Mouse (Mus musculus): ENCODE measurements at regions not wholly inside any gene's neighbourhood (a gene's known extent, or its start where the extent isn't known, plus 50 kb on each side); places are given as distances from the start of the nearest gene placed in this dataset.

DNA sequence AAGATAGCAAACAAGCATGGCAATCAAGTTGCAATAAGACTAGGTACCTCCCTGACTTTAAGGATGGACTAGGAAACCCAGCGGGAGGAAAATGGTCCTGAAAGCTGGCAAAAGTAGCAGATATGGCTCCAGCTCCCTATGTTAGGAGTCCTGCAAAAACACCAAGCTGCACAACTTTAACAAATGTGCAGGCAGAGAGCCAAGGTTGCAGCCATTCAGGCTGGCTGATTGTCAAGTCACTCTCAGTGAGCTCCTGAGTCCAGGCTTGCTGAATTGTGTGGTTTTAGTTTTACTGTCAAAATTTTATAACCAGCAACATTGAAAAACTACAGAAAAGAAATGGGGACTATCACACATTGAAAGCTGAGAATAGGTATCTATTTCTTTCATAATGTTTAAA, 1122.8 kb upstream of the Slc10a2 start:
- no peak for DNase-seq

DNA sequence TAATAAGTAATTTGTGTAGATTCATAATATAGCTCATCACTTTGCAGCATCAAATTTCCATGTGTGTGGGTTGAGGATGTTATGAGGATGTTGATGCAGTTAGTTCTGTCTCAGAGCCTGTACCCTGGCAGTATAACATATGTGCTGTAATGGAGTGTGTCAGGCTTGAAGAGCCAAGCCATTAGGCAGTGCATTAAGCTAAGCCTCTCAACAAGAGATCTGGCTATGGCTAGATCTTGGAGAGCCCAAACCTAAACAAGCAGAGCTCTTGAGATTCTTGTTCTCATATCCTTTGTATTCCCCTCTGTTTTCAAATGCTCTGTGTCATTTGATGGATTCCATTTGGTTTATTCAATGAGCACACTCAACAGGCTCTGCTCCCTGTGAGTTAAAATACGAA, 1120.0 kb upstream of the Slc10a2 start:
- no peak for DNase-seq

DNA sequence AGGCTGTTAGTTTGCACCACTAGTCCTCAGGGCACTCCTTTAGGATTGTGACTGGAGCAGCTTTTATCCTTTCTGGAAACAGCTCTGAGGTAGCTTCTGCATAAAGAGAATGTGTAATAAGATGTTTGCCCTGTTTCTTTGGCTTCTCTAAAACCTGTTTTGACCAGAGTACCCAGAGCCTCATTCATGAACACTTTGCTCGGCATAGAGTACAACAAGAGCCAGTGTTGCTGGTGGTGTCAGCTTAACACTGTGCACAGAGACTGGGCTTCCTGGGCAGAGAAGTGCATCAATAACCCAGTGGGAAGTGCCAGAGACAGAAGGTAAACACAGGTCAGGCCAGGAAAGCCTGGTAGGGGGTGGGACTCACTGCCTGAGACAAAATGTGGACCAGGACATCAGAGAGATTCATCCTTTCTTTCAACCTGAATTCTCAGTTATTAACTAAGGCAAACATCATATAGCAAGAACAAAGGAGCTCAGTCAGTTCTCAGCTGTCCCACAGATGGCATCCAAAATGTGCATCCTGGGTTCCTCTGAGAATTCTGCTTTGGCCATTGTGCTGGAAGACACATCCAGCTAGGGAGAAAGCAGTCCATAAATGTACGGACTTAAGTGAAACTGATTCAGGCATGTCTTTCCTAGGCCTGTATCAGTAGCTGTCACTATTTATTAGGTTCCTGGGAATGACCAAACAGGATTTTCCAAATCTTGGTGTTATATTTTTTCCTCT, 1102.6 kb upstream of the Slc10a2 start:
- no peak for DNase-seq

DNA sequence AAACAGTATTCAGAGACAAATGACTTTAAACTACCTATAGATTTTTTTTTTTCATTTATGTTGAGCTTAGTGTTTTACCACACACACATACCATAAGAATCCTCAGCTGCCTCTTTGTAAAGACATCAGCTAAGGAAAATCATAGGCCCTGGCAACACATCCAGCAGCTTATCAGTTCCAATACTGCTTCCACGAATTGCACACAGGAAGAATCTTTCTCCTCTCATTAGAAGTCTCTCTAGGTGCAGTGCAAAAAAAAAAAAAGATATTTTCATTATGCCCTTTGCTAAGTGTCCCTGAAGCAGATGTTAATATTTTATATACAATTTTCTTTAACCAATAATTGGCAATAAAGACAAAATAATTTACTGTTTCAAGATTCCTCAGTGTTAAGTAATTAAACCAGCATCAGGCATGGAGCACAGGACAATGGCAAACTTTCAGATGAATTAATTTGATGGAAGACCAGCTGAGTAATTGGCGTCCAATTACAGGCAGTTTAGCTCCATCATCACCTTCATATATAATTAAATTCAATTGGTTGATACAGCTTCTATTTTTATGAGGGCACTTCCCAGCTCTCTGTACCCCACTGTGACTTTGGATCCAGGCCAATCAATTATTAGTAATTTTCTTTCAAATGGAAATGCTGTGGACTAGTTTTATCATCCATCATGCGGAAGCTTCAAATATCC, 1099.0 kb upstream of the Slc10a2 start:
- DNase-seq = no peak

DNA sequence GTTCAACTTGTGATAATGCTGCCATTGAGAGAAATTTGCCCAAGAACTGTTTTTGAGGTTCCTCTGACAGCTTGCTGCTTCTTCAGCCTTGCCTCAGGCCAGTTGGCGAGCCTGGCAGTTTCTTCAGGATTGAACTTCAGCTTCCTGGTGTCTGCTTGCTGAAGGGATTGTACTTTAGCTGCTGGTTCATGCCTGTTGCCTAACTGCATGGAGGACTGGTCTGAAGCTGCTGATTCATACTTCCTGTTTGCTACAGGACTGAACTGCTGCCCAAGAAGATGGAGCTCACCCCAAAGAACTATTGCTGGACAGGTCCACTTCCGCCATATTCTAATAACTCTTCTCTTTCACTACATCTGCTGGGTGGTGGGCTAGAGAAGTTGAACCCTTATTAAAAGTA, 1086.3 kb upstream of the Slc10a2 start:
- no peak for DNase-seq

DNA sequence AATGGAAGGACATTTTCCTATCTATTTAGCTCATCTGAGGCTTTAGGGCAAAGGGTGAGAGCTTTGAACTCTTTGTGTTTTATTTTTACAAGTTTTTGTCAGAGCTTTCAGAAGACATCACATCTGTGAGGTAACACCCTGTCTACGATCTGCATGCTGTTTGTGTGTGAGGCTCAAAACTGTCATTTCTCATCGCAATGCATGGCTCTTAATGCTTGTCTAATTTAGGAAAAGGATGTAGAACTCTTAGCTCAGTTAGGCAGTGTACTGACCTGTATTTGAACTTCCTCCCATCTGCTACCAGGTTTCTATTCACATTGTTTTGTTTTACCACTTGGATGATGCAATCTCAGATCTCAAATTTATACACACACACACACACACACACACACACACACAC, 1083.3 kb upstream of the Slc10a2 start:
- no peak for DNase-seq

DNA sequence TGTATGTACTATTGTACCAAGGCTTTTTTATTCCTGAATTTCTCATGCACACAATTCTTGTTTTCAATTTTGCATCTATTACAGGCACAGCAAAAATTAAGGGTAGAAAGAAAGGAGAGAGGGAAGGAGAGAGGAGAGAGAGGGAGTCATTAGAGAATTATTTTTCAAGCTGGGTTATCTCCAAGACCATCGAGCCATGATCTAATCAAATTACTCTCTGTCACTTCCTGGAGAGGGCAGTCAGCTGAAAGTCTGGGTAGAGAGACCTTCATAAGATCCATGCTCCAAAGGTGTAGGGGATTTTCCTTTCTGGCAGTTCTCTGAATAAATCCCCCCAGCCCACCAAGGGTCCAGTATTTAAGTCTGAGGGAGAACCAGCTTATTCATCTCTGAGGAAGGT, 1081.4 kb upstream of the Slc10a2 start:
- DNase-seq = no peak

DNA sequence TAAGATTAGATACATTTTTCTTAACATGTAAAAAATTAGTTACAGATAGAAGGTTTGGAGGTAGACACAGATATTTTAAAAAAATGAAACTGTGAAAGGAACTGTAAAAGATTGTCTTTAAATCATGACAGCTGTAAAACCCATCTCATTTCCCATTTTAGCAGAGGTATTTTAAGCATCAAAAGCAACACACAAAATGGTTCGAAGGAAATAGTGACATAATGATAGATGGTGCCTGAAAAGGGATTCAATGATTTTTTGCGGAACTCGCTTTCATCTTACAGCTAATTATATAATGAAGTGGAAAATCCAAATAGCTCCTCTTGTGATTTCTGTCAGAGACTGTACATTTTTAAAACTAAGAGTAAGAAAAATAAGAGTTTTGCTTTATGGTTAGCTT, 1074.5 kb upstream of the Slc10a2 start:
- no peak for DNase-seq

DNA sequence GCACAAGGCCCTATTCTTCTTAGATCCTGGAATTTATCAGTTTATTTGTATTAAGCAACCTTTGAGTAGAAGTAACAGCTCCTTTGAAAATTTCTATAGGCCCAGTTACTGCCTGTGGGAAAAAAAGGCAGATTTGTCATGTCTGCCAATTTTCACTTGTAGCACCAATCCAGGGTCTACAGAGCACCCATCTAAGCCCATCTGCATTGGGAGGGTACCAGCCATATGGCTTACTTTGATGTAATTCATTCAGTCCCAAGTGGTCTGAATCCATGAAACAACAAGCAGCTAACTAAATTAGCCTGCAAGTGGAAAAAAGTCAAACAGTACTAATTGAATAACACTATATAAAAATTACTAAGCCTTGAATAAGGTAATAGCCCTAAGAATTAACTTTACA, 1061.3 kb upstream of the Slc10a2 start:
- DNase-seq = no peak

DNA sequence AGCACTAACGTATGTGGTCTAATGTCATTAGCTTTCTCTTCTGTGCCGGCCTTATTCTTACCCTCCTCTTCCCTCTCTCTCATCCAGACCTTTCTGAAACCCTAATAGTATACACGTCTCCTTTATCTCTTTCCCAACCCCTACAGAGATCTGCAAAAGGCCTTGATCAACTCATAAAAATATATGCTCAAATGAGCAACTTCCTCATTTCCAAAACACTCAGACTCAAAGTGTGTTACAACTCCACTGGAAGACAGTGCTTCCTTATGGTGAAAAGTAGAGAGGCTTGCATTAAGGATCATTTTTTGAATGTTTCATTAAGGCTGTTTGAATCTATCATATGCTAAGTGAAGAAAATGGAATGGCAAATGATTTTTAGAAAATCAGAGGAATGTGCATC, 1060.1 kb upstream of the Slc10a2 start:
- DNase-seq = no peak

DNA sequence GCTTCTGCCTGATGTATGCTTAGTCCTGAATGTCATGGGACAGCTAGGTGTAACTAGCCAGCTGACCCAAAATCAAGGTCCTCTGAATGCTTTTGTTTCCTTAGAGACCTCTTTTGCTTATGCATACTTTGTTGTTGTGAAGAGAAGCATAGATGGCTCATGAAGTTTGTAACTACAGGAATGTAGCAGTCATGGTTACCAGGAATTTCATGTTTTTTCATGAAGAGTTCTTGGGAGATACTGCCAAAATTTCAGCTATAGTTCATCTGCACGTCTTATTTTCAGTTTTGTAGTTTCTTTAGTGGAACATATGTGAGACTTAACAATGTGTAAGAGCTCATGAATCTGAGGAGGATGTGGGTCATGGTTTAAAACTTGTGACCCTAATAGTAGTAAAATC, 1059.6 kb upstream of the Slc10a2 start:
- no peak for DNase-seq

DNA sequence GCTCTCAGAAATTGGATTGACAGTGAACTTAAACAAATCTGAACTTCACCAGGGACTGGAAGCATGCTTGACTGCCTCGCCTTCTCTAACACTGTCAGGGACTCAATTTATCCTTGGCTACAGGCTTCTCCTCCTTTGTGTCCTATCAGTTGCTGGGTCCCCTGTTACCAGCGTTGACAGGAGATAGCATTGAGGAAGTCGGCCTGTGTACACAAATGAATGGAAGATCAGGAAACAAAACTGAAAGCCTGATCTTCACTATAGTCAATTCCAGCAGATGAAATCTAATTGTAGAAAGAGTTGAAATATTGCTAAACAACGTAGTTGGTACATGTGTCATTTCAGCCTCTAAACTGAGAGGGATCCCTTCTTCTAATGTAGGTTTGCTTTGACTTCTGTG, 1039.4 kb upstream of the Slc10a2 start:
- no peak for DNase-seq

DNA sequence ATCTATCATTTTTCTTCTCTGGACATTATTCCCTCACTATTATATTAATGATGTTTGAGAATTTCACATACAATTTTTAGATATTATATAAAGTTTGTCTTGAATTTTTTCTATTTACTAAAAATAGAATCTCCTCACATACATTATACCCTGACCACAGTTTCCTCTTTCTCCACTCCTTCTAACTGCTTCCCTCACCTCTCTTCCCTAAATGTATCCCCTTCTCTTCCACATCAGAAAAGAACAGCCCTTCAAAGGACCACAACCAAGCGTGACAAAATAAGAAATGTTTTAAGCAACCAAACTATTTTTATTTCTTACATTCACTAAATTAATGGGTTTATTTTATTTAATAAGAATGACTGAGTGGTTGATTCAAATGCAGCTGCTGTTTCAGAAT, 1034.9 kb upstream of the Slc10a2 start:
- DNase-seq = no peak

DNA sequence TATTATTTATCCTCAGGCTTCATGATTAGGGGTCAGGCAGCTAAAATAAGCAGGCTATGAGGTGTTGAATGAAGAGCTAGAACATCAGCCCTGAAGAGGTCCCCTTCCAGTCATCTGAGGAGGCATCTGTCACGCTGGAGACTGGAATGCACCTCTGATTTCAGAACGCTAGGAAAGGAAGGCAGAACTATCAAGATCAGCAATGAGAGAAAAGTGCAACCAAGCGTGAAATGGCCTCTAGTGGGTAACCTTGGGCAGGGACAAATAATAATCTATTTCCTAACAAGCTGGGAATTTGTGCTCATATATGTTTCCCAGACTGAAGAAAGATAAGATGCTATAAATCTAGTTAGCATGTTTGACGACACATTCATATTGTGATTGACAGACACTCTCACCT, 1034.0 kb upstream of the Slc10a2 start:
- DNase-seq = no peak

DNA sequence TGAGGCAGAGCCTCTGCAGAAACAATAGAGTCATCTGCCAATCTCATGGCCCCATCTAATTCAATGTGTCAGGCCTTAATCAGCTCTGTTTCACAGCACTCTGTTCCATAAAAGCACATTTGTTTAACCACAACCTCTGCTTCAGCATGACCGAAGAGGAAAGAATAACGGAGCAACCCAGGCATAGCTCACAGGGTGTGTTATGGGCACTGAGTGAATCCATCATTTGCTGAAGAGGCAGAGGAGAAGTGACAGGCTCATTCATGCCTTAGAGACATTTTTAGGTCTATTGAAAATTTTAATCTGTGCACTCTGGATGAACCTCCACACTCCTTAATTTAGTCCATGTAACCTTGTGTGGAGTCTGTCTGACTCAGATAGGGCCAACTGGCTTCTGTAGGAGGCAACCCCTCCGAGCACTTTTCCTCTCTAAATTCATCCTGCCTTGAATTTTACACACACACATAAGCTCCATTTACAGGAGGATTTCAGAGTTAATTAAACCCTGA, 1027.1 kb upstream of the Slc10a2 start:
- no peak for DNase-seq

DNA sequence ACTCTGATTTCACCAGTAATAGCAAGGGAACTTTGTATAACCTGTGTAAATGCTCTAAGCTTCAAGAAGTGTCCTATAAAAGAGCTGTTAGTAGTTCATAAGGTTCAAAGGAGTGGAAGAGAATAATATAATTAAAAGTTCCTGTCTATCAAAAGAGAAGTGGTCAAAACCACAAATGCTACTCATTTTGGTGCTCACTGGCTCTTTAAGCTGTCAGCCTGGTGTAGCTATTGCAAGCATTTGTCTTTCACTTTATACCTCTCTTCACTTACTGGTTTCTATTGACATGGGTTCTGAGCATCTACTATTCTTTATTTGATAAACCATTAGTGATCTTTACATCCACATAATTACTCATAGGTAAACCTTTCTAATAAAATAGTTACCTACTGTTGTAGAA, 1020.1 kb upstream of the Slc10a2 start:
- DNase-seq = no peak

DNA sequence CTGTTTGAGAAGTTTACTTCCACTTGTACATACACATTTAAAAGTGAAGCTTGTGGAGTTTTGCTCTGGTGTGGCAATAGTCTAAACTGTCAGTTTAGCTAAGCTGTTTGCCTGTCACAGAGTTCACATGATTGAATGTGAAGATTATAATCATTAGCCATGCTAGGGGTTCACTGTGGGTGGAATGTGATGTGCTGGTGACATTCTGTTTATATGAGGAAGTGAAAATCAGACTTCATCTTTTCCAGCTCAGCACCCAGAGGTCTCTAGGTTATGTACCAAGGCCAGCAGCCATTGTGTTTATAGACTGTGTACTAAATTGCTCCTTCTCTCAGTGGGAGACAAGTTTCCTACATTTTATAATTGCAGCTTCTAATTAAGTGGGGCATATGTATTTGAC, 1014.4 kb upstream of the Slc10a2 start:
- no peak for DNase-seq

DNA sequence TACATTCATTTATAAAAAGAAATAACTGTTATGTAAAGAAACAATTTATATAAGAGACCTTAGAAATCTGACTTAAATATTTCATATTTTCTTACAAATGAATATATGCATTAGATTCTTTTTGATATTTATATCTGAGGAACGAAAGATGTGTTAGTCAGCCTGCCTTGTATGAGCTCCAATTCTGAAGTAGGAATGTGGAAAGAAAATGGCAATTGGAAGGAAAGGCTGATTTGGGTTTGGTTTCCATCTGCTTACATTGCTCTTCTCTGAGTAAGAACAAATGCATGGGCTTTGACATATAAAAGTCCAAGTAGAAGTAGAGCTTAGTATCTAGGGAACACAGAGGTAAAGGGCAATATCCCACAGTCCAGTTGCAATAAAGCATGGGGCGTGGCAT, 1006.2 kb upstream of the Slc10a2 start:
- no peak for DNase-seq

DNA sequence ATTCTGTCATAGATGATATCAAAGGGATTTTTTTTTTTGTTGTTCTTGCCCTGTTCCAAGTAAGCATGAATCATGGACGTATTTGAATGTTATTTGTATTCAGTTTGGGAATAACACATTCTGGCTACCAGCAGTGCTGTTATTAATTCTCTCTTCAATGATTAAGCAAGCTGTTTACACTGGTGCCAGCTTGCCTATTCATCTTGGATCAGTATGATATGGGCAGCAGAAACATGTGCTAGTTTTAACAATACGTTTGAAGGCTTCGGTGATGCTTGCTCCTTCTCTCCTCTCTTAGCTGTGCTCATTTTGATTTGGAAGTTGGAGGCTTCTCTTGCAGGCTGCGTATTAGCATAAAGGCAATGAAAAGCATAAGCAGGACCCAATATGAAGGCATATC, 984.9 kb upstream of the Slc10a2 start:
- no peak for DNase-seq

DNA sequence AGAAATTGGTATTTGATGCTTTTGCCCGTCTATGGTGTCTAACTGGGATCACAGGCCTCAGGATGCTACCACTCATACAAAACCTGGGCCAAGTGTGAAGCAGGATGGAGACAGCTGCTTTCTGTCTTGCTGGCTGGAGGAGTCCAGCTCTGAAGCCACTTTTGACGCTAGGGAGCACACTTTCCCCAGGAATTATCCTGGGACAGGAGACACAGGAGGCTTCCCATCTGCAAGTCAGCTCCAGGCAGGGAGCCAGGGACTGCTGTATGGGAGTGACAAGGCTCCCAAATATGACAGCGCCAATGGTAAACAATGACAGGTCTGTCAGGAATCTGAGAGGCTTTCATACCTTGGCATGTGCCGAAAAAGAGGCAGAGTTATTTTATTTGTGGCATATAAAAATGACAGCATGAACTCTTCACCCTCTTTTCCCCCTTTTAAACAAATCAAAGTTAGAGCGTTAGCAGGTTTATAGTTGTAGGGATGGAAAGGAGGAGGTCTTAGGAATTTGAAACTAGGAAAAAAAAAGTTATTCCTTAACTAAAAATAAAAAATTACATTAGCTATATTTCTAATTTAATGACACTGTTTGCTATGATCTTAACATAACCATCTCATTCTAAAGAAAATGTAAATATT, 938.9 kb upstream of the Slc10a2 start:
- DNase-seq = peak; percentile 78

DNA sequence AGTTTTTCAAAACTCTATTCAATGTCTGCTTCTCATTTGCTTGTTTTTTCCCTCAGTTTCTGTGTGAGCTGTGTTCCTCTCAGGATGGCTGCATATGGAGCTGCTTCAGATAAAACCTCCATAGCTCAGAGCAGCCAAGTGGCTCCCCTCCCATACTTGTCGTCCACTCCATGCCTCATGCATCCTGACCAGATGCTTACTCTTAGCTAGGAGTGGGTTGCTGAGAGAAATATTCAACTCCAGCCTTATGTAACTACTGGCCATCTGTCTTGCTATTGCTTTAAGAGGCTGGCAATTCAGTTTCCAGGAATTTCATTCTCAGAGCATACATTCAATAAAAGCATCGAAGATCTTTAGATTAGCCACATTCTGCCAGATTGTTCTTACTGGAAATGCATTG, 907.1 kb upstream of the Slc10a2 start:
- DNase-seq = peak; percentile 11

DNA sequence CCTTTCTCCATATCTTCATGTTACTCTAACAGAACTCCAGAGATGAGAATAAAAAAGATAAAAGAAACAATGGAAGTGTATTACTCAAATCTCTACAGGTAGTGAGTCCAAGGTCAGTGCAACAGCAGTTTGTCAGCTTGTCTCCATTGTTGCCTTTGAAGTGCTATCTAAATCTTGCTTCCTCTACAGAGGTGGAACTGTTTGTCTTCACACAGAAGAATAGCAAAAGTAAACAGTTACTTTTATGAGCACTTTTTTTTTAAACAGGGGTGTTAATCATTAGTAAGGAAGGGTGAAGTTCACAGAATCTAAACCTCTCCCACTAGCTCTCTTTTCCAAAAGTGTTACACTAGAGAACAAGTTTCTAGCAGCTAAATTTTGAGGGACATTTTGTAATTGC, 906.0 kb upstream of the Slc10a2 start:
- DNase-seq = no peak

DNA sequence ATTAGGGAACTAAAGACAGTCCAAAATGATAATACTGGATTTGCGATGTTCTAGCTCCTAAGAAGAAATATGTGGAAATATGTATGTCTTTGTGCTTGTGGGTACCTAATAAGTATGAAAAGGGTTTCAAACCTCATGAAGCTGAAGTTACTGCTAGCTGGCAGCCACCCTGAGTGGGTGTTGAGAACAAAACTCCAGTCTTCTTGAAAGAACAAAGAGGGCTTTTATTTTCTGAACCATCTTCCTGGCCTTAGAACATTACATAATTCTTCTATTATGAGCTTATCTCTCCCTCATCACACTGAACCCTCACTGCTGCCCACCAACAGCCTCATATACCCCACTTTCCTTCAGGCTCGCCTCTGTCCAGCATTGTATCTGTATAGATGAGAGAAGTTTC, 905.6 kb upstream of the Slc10a2 start:
- no peak for DNase-seq

DNA sequence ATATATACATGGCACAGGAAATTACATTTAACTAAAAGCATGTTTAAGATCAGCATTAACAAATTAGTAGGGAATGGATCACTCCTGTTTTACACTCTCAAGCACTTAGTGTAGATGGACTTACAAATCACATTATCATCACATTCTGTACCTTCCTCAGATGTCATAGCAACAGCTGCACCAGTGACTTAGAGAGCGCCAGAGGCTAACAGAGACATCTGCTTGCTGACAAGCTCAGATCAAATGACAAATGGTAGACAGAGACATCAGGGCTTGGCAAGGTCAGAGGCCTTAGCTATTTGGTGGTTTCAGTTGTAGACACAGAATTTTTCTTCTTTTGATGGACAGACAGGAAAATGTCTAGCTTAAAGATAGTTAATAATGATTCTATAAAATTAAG, 897.5 kb upstream of the Slc10a2 start:
- DNase-seq = no peak
